Mouse (Mus musculus) ES-CJ7 (cell line): ENCODE measurements around the gene Sfta2.

Experiments
- DNase-seq: peaks from one replicate; pipeline ENCODE4 v3.0.0; 2011; ENCODE audit warnings: low read depth, low spot score

The Sfta2 gene

GRCm38 (mm10) chr17:35673416-35674035, 72.2 kb downstream of the Sfta2 start, which contains the start of gene Gtf2h4:
Gene Gtf2h4, minus strand, starts transcription at chr17:35673739.
- peak; percentile 97 for DNase-seq

GRCm38 (mm10) chr17:35680591-35680990, 79.2 kb downstream of the Sfta2 start:
- peak; percentile 39 for DNase-seq

GRCm38 (mm10) chr17:35681986-35682385, 80.6 kb downstream of the Sfta2 start:
- no peak for DNase-seq

- DNase-seq: peak; percentile 45
These were observed 83.7 kb downstream of the Sfta2 start for GRCm38 (mm10) chr17:35685061-35685460.

GRCm38 (mm10) chr17:35688347-35689175, 87.2 kb downstream of the Sfta2 start:
- peak; percentile 45 for DNase-seq

- no peak for DNase-seq
These were observed 88.7 kb downstream of the Sfta2 start for GRCm38 (mm10) chr17:35689936-35690645.

- no peak for DNase-seq
These were observed 90.5 kb downstream of the Sfta2 start for GRCm38 (mm10) chr17:35691811-35692210.

- no peak for DNase-seq
These were observed 91.0 kb downstream of the Sfta2 start for GRCm38 (mm10) chr17:35692368-35692767.

- DNase-seq: no peak
These were observed 92.6 kb downstream of the Sfta2 start for GRCm38 (mm10) chr17:35693906-35694305.

GRCm38 (mm10) chr17:35695289-35695688, 93.9 kb downstream of the Sfta2 start:
- peak; percentile 86 for DNase-seq

- DNase-seq: no peak
These were observed 95.3 kb downstream of the Sfta2 start for GRCm38 (mm10) chr17:35696691-35697090.

GRCm38 (mm10) chr17:35697429-35697758, 96.0 kb downstream of the Sfta2 start:
- DNase-seq: no peak

GRCm38 (mm10) chr17:35697759-35698500, 96.6 kb downstream of the Sfta2 start:
- DNase-seq: peak; percentile 85

GRCm38 (mm10) chr17:35698501-35698883, 97.1 kb downstream of the Sfta2 start:
- DNase-seq: no peak

GRCm38 (mm10) chr17:35699919-35700318, 98.6 kb downstream of the Sfta2 start:
- peak; percentile 41 for DNase-seq
